Mouse (Mus musculus) forebrain, embryonic 16.5 days (tissue): ENCODE data around the gene Cep164. TPM values are rescaled to one million over a fixed set of nuclear protein-coding genes. Genes with fewer than 3 reads are reported as not detected.

Experiments used
- ATAC-seq: fragments of 200-750 bp; cut with Nextera tagmentation; 2 replicates; pipeline ENCODE4 v1.8.0; 2017; ENCODE audit warnings: mild to moderate bottlenecking, moderate library complexity
- H3K27ac ChIP-seq: fragments of 300-500 bp; sonication (generic); 2 replicates; pipeline ENCODE4 v1.5.1; 2014; ENCODE audit warnings: low read length, control low read depth
- H3K27me3 ChIP-seq: fragments of 300-500 bp; sonication (generic); replicated peaks from 2 replicates; pipeline ENCODE4 v1.6.1; 2014; ENCODE audit warnings: low read length; ENCODE audit not compliant: control insufficient read depth, insufficient read depth
- H3K36me3 ChIP-seq: fragments of 300-500 bp; sonication (generic); 2 replicates; pipeline ENCODE4 v1.6.1; 2014; ENCODE audit not compliant: control insufficient read depth, insufficient read depth
- H3K4me1 ChIP-seq: fragments of 300-500 bp; sonication (generic); replicated peaks from 2 replicates; pipeline ENCODE4 v1.6.1; 2014; ENCODE audit warnings: low read length; ENCODE audit not compliant: control insufficient read depth, insufficient read depth
- H3K4me2 ChIP-seq: fragments of 300-500 bp; sonication (generic); 2 replicates; pipeline ENCODE4 v1.6.1; 2014; ENCODE audit warnings: mild to moderate bottlenecking, low read length, control low read depth
- H3K4me3 ChIP-seq: fragments of 300-500 bp; sonication (generic); replicated peaks from 2 replicates; pipeline ENCODE4 v1.5.1; 2014; ENCODE audit warnings: mild to moderate bottlenecking, low read length, control low read depth
- H3K9ac ChIP-seq: fragments of 300-500 bp; sonication (generic); replicated peaks from 2 replicates; pipeline ENCODE4 v1.6.1; 2014; ENCODE audit warnings: low read depth, low read length, control low read depth
- H3K9me3 ChIP-seq: fragments of 300-500 bp; sonication (generic); 2 replicates; pipeline ENCODE4 v1.6.1; 2016; ENCODE audit warnings: low read length; ENCODE audit not compliant: control insufficient read depth
- WGBS: fragments of 180-500 bp; shearing (Covaris S2); extraction: QIAGEN DNeasy Blood & Tissue Kit; methylation state at CpG from one replicate; pipeline ENCODE4 v1.1.7; 2014; 5-methylcytosine and 5-hydroxymethylcytosine counted together
- polyA plus RNA-seq: library from polyadenylated mRNA; unstranded; fragments of >200 nt; fragmentation: Nextera tagmentation; extraction: Ambion mirVana; gene quantifications from 2 replicates; pipeline ENCODE4 v1.2.1, GENCODE M21; 2015

Cep164 gene
- polyA plus RNA-seq, 1 experiment from 2014 or later, result 17.9 TPM

- Histone ChIP-seq H3K27ac (peak overlapping the region; percentile 68), H3K4me3 (no peak overlapping the region), H3K4me1 (peaks cover 13% of the 10 kb centered on the region), H3K27me3 (no peaks in the 10 kb centered on the region), H3K4me2 (no peak overlapping the region), H3K9me3 (no peaks in the 10 kb centered on the region), H3K36me3 (no peaks in the 10 kb centered on the region), H3K9ac (no peak overlapping the region; the same call in 1 of the 2 replicates)
- 86% methylated on average over 10 of the region's 10 CpGs for WGBS
- peak; percentile 36; the same call in 1 of the 2 replicates for ATAC-seq
Observed at GRCm38 (mm10) chr9:45815525-45815924, 13.0 kb downstream of the Cep164 start.

GRCm38 (mm10) chr9:45815113-45815512 is 13.4 kb downstream of the Cep164 start:
- ATAC-seq, result peak; percentile 77
- Histone ChIP-seq H3K9me3 (no peaks in the 10 kb centered on the region), H3K4me3 (no peak overlapping the region), H3K36me3 (no peaks in the 10 kb centered on the region), H3K4me1 (peaks cover 13% of the 10 kb centered on the region), H3K27me3 (no peaks in the 10 kb centered on the region), H3K9ac (no peak overlapping the region), H3K4me2 (no peak overlapping the region), H3K27ac (peak overlapping the region; percentile 68)
- 42% methylated on average over 9 of the region's 9 CpGs for WGBS

- no peaks in the 10 kb centered on the region for H3K36me3 ChIP-seq
- no peak overlapping the region for H3K9ac ChIP-seq
- WGBS, result 62% methylated on average over 5 of the region's 5 CpGs
- H3K4me3 ChIP-seq, result no peak overlapping the region
- no peaks in the 10 kb centered on the region for H3K27me3 ChIP-seq
- no peak overlapping the region for H3K27ac ChIP-seq
- no peak for ATAC-seq
- peaks cover 13% of the 10 kb centered on the region for H3K4me1 ChIP-seq
- H3K4me2 ChIP-seq, result no peak overlapping the region
- no peaks in the 10 kb centered on the region for H3K9me3 ChIP-seq
Observed at GRCm38 (mm10) chr9:45811946-45812345, 16.5 kb downstream of the Cep164 start.

- H3K4me3 ChIP-seq, result no peak overlapping the region
- ATAC-seq, result no peak
- 84% methylated on average over 8 of the region's 8 CpGs for WGBS
- H3K27me3 ChIP-seq, result no peaks in the 10 kb centered on the region
- H3K9ac ChIP-seq, result no peak overlapping the region
- H3K9me3 ChIP-seq, result no peaks in the 10 kb centered on the region
- H3K4me1 ChIP-seq, result peaks cover 3% of the 10 kb centered on the region; the same call in 1 of the 2 replicates
- H3K27ac ChIP-seq, result no peak overlapping the region
- H3K36me3 ChIP-seq, result peaks cover 2% of the 10 kb centered on the region
- H3K4me2 ChIP-seq, result no peak overlapping the region
Observed at GRCm38 (mm10) chr9:45807761-45808160, 20.7 kb downstream of the Cep164 start.

- WGBS, result 85% methylated on average over 11 of the region's 11 CpGs
- Histone ChIP-seq H3K9ac (no peak overlapping the region), H3K9me3 (no peaks in the 10 kb centered on the region), H3K4me3 (no peak overlapping the region), H3K4me1 (peaks cover 3% of the 10 kb centered on the region; the same call in 1 of the 2 replicates), H3K4me2 (no peak overlapping the region), H3K27ac (no peak overlapping the region), H3K27me3 (no peaks in the 10 kb centered on the region), H3K36me3 (peaks cover 2% of the 10 kb centered on the region)
- no peak for ATAC-seq
Observed at GRCm38 (mm10) chr9:45807337-45807736, 21.2 kb downstream of the Cep164 start.

- Histone ChIP-seq H3K27me3 (no peaks in the 10 kb centered on the region), H3K36me3 (peaks cover 2% of the 10 kb centered on the region), H3K4me2 (no peak overlapping the region), H3K4me1 (no peaks in the 10 kb centered on the region; the same call in 1 of the 2 replicates), H3K9ac (no peak overlapping the region), H3K9me3 (no peaks in the 10 kb centered on the region), H3K4me3 (no peak overlapping the region), H3K27ac (no peak overlapping the region)
- ATAC-seq, result no peak
- 93% methylated on average over 11 of the region's 11 CpGs for WGBS
Observed at GRCm38 (mm10) chr9:45806847-45807246, 21.6 kb downstream of the Cep164 start.

GRCm38 (mm10) chr9:45803070-45803774 is 25.3 kb downstream of the Cep164 start:
- 86% methylated on average over 21 of the region's 21 CpGs for WGBS
- Histone ChIP-seq H3K4me1 (peaks cover 14% of the 10 kb centered on the region), H3K9ac (no peak overlapping the region), H3K27ac (no peak overlapping the region), H3K27me3 (no peaks in the 10 kb centered on the region), H3K4me2 (no peak overlapping the region), H3K4me3 (no peak overlapping the region), H3K9me3 (no peaks in the 10 kb centered on the region), H3K36me3 (peaks cover 2% of the 10 kb centered on the region)
- ATAC-seq, result no peak

GRCm38 (mm10) chr9:45799402-45799801 is 29.1 kb downstream of the Cep164 start:
- peak overlapping the region; percentile 10; the same call in 1 of the 2 replicates for H3K4me2 ChIP-seq
- H3K4me3 ChIP-seq, result no peak overlapping the region
- H3K36me3 ChIP-seq, result no peaks in the 10 kb centered on the region; the same call in 1 of the 2 replicates
- no peaks in the 10 kb centered on the region for H3K9me3 ChIP-seq
- 0 out of 2 replicates have a peak overlapping the region, but pooled peaks have one; percentile 0 for H3K9ac ChIP-seq
- no peaks in the 10 kb centered on the region for H3K27me3 ChIP-seq
- peaks cover 22% of the 10 kb centered on the region for H3K4me1 ChIP-seq
- peak overlapping the region; percentile 65 for H3K27ac ChIP-seq
- WGBS, result 60% methylated on average over 8 of the region's 8 CpGs
- ATAC-seq, result peak; percentile 36; the same call in 1 of the 2 replicates

- Histone ChIP-seq H3K27ac (peak overlapping the region; percentile 65), H3K4me2 (no peak overlapping the region), H3K36me3 (no peaks in the 10 kb centered on the region), H3K27me3 (no peaks in the 10 kb centered on the region), H3K4me3 (no peak overlapping the region), H3K9ac (peak overlapping the region; percentile 0; the same call in 1 of the 2 replicates), H3K9me3 (no peaks in the 10 kb centered on the region), H3K4me1 (peaks cover 22% of the 10 kb centered on the region)
- 6% methylated on average over 13 of the region's 13 CpGs for WGBS
- ATAC-seq, result peak; percentile 81
Observed at GRCm38 (mm10) chr9:45798467-45799164, 29.9 kb downstream of the Cep164 start.
